ENCODE assay signal across 27 mouse cellular contexts in genomic region chr5:50260417-50260816, GRCm38 (mm10).
"Had no signal": no experiment of that assay in that cellular context is flagged by ENCODE, and none has a peak within 500 bp of the region (broad histone marks: within the 10 kb centered on the region; RNA-seq: fewer than 3 reads in every experiment).

No protein-coding gene starts in this region.

- H3K4me1 ChIP-seq: heart, embryonic 13.5 days; heart, embryonic 15.5 days; hindbrain, embryonic 13.5 days; hindbrain, embryonic 15.5 days; kidney, embryonic 15.5 days; limb, embryonic 13.5 days; limb, embryonic 15.5 days; liver, embryonic 12.5 days had no signal

- H3K4me2 ChIP-seq: heart, embryonic 11.5 days; heart, embryonic 13.5 days; heart, embryonic 15.5 days; hindbrain, embryonic 13.5 days; hindbrain, embryonic 15.5 days; kidney, embryonic 15.5 days; limb, embryonic 13.5 days; limb, embryonic 15.5 days; liver, embryonic 12.5 days had no signal

- H3K9me3 ChIP-seq: heart, embryonic 13.5 days; heart, embryonic 15.5 days; hindbrain, embryonic 13.5 days; hindbrain, embryonic 15.5 days; kidney, embryonic 15.5 days; limb, embryonic 13.5 days; limb, embryonic 15.5 days; liver, embryonic 12.5 days had no signal

- H3K27me3 ChIP-seq: heart, embryonic 13.5 days; heart, embryonic 15.5 days; hindbrain, embryonic 13.5 days; hindbrain, embryonic 15.5 days; kidney, embryonic 15.5 days; limb, embryonic 13.5 days; limb, embryonic 15.5 days; liver, embryonic 12.5 days had no signal

- H3K9ac ChIP-seq: heart, embryonic 13.5 days; heart, embryonic 15.5 days; hindbrain, embryonic 13.5 days; hindbrain, embryonic 15.5 days; kidney, embryonic 15.5 days; limb, embryonic 13.5 days; limb, embryonic 15.5 days; liver, embryonic 12.5 days; liver, embryonic 14.5 days had no signal

- H3K4me3 ChIP-seq: heart, adult 2 months; heart, embryonic 13.5 days; heart, embryonic 15.5 days; hindbrain, embryonic 13.5 days; hindbrain, embryonic 15.5 days; kidney, embryonic 15.5 days; limb, embryonic 13.5 days; limb, embryonic 15.5 days; liver, embryonic 12.5 days had no signal

- DNase-seq: gastrocnemius, postnatal 14 days; gastrocnemius, postnatal 36 days; heart, adult 11 months; heart, adult 2 months; heart, postnatal 14 days; heart, postnatal 36 days; kidney, adult 11 months; kidney, adult 2 months; kidney, adult 9 months; kidney, postnatal 14 days; kidney, postnatal 36 days; layer of hippocampus, adult 9-11 months; layer of hippocampus, postnatal 36 days; left cerebral cortex, postnatal 4 days had no signal

- H3K27ac ChIP-seq: heart, adult 2 months; heart, embryonic 13.5 days; heart, embryonic 15.5 days; hindbrain, embryonic 13.5 days; hindbrain, embryonic 15.5 days; hindbrain, postnatal 0 days; kidney, embryonic 15.5 days; kidney, postnatal 0 days; limb, embryonic 13.5 days; limb, embryonic 15.5 days; liver, embryonic 12.5 days; liver, embryonic 14.5 days had no signal

- ATAC-seq: hindbrain, postnatal 0 days; intestine, embryonic 16.5 days; liver, embryonic 12.5 days had no signal

- H3K36me3 ChIP-seq: heart, embryonic 13.5 days; heart, embryonic 15.5 days; hindbrain, embryonic 13.5 days; hindbrain, embryonic 15.5 days; kidney, embryonic 15.5 days; limb, embryonic 13.5 days; limb, embryonic 15.5 days; liver, embryonic 12.5 days had no signal
